Comparison of ENCODE assay signal across 19 mouse cellular contexts in the genomic region with DNA sequence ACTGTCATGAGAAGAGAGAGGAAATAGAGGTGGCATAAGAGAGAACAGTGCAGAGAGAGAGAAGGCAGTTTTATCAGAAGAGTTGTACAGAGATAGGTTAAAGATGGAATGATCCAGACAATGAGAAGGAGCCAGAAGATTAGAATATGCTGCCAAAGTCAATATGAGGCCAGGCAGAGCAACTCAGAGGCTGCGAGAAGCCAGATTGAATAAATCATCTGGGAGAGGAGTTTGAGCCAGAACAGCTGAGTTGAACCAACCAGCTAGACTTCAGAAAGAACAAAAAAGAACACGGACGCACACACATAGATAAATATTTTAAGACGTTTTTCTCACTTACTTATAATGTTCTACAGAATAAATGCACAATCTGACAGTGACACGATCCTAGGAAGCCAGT.
"Had no signal": no experiment of that assay in that cellular context is flagged by ENCODE, and none has a peak within 500 bp of the region (broad histone marks: within the 10 kb centered on the region; RNA-seq: fewer than 3 reads in every experiment).

No protein-coding gene starts in this region.

- H3K36me3 ChIP-seq: midbrain, embryonic 10.5 days; midbrain, embryonic 12.5 days; neural tube, embryonic 13.5 days; neural tube, embryonic 15.5 days had no signal

- H3K4me2 ChIP-seq: midbrain, embryonic 12.5 days; neural tube, embryonic 13.5 days; neural tube, embryonic 15.5 days had no signal

- H3K9me3 ChIP-seq: midbrain, embryonic 10.5 days; midbrain, embryonic 12.5 days; neural tube, embryonic 13.5 days; neural tube, embryonic 15.5 days had no signal

- H3K27me3 ChIP-seq: midbrain, embryonic 12.5 days; neural tube, embryonic 13.5 days; neural tube, embryonic 15.5 days had no signal

- H3K4me3 ChIP-seq: midbrain, embryonic 10.5 days; midbrain, embryonic 12.5 days; myocyte; neural tube, embryonic 13.5 days; neural tube, embryonic 15.5 days had no signal

- H3K9ac ChIP-seq: midbrain, embryonic 12.5 days; neural tube, embryonic 13.5 days; neural tube, embryonic 15.5 days had no signal

- H3K4me1 ChIP-seq: midbrain, embryonic 10.5 days; midbrain, embryonic 12.5 days; neural tube, embryonic 13.5 days; neural tube, embryonic 15.5 days had no signal

- ATAC-seq: lung, postnatal 0 days; midbrain, embryonic 16.5 days had no signal

- H3K27ac ChIP-seq: midbrain, embryonic 10.5 days; midbrain, embryonic 12.5 days; neural tube, embryonic 13.5 days; neural tube, embryonic 15.5 days had no signal

- DNase-seq: lung, adult 2 months; lung, postnatal 14 days; lung, postnatal 36 days; midbrain, embryonic 14.5 days; retina, postnatal 1 day; right cerebral cortex, adult 18-20 months; right cerebral cortex, postnatal 25 days; right cerebral cortex, postnatal 4 days; spleen, adult 18-20 months; thymus, adult 18-20 months; thymus, postnatal 14 days; thymus, postnatal 36 days had no signal
